Mouse (Mus musculus): ENCODE data around the gene Bad.

Bad gene

DNA sequence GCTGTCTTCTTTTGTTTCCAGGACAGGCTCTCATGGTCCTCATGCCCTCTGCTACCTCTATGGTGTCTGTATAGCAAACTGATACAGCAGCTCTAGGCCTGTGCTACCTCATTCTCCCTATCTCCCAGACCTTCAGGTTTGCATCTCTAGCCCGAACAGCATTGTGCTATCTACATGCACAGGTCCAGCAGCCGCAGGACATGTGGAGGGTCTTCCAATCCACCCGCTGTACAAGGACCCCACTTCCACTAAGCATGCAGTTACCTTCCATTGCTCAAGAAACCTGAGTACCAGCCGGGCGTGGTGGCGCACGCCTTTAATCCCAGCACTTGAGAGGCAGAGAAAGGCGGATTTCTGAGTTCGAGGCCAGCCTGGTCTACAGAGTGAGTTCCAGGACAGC lies 27.1 kb upstream of the Bad start:
- in situ Hi-C loops (cut with MboI), result no loop called here

DNA sequence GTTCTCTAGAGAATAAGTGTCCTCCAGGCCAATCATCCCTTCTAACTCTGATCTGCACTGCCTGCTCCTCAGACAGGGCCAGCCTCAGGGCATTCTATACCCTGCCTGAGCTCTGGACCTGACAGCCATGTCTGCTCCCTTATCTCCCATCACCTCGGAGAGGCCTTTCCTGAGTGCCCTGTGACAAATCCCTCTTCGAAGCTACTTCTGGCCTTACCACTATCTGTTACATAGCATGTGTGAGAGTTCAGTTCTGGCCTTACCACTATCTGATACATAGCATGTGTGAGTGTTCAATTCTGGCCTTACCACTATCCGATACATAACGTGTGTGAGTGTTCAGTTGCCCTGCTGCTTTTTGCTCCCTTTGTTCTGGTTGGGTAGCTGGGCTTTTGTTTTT lies 26.4 kb upstream of the Bad start:
- in situ Hi-C loops (cut with MboI), result no loop called here

DNA sequence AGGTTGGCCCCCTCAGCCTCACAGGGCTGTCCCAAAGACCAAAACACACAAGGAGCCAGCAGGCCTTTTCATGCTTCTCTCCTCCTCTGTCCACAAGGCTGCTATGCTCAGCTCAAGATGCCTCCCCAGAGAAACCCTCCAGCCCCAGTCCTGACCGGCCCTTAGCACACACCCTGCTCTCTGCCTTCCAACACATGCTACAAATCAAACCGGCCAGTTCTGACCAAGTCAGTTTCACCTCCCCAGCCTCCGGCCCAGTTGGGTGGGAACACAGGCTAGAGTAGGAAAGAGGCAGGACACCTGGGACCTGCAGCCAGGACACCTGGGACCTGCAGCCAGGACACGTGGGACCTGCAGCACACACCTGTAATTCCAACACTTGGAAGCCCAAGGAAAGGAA lies 25.2 kb upstream of the Bad start:
- in situ Hi-C loops (cut with MboI), result no loop called here

DNA sequence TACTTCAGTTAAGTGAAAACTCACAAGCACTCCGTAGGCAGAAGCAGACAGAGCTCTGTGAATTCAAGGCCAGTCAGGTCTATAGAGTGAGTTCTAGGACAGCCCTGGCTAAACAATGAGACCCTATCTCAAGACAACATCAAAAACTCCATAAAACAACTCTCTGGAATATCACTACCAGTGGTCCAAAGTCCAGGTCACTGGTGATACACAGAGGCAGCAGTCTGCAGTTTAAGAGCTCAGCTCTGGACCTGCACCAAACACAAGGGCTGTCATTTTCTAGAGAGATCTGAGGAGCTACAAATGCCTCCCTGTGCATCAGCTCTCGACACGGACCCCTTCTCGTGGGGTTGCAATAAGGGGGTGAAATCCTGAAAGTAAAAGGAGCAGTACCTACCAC lies 23.3 kb upstream of the Bad start:
- in situ Hi-C loops (cut with MboI), result no loop called here

DNA sequence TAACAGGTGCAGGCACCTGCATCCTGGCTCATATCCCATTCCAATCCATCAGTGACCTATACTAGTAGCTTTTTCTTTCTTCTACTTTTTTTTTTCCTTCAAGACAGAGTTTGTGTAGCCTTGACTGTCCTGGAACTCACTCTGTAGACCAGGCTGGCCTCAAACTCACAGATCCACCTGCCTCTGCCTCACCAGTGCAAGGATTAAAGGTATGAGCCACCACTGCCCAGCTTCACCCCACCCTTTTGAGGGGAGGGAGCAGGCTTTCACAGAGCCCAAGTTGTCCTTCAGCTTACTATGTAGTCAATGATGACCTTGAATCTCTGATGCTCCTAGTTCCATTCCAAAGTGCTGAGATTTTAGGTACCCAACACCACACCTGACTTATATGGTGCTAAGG lies 22.2 kb upstream of the Bad start:
- in situ Hi-C loops (cut with MboI), result no loop called here

DNA sequence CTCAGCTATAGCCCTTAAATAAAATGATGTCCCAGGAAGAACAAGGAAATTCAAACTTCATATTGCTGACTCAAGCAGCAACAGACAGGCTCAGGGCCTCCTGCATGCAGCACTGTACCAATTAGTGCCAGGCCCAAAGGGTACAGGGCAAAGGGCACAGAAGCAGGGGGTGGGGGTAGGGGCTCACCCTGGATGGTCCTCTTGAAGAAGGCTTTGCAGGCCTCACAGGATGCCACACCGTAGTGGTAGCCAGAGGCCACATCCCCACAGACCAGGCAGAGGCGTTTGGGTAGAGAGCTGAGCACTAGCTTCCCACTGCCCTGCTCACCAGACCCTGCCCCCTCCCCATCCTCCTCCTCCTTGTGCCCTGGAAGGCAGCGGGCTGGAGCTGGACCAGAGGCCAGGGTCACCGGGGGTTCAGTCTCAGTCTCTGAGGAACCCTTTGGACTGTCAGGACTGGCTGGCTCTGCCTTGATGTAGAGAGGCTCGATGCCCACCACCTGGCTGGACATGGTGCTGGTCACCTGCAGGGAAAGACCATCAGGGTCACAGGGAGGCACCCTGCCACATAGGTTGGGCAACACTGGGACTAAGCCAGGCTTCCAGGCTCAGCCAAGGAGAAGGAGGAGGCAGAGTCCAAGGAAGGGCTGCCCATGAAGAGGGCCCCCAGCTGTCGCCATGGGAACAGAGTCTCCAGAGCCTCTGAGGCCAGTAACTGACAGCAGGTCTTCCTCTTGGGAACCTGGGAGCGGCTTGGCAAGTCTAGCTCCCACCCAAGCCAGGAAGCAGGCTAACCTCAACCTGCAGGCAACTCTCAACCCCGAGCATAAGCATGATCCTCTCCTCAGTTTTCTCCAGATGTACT lies 21.6 kb upstream of the Bad start:
- in situ Hi-C loops (cut with MboI), result no loop called here

DNA sequence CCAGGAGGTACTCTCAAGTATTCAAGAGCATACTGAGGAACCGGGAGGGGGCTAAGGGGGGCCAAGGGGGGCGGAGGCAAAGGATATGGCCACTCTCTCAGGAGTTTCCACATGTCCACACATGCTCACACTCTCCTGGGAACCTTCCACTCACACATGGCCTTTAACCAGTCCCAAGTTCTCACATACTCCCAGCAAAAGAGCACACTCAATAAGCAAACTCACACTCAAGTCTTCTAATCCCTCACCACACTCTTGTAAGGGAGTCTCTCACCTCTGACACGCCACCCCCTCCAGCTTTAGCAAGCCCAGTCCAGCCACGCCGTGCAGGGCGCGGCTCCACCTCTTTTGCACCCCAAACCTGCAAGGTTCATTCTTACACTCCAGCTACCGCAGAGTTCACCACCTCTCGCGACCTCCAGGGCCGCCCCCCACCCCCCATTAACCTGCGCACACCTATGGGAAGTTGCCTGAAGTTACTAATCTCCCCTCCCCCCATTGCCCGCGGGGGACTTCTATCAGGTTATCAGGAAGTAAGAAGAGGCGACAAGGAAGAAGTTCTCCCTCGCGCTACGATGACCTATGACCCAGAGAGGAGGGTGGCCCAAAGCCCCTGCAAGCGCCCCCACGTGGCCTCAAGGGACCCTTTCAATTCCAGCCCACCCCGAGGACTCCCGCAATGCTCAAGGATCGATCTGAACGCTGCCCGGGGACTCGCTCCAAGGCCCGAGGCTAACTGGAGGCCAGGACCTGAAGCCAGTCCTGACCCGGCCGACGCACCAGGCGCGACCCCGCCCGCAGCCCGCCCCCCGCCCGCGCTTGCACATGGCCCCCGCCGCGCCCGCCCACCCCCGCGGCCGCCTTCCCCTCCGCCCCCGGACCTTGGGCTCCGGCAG lies 20.7 kb upstream of the Bad start:
- in situ Hi-C loops (cut with MboI), result no loop called here

DNA sequence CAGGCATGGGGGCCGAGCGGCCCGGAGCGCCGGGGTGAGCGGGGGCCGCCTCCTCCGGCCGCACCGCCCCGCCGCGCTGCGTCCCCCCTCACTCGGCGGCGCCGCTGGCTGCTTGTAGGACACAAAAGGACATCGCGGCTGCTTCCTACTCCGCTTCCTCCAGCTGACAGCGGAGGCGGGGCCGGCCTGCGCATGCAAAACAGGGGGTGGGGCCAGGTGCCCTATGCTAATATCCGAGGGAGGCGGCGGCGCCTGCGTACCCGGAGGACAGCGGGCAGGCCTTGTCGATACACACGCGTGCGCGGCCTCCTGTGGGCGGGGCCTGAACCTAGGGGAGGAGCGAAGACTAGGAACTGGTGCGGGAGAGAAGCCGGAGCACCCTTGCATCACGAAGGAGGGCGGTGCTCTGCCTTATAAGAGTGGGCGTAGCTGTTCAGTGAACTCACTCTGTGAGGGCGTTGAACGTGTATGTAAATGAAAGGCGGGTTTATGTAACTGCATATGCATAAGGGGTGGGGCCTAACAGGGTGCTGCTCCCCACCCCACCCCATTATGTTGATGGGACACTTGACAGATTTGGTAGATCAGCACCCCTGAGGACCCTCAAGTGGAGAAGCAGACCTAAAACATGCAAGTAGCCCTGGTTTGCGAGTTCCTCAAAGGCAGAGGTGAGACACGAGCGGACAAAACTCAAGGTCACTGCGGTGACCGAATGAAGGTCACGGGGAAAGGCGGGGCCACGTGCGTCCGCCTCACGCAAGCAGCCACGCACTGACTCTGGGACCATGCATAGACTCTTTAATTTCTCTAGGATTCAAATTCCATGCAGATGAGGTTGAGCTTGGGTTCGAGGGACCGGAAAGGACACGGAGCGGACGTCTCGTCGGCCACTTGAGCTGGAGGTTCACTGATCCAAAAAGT lies 19.8 kb upstream of the Bad start, which contains the start of gene Esrra:
Gene Esrra (minus strand): TSS at position 167 of the 921 bp plus-strand sequence.
- in situ Hi-C loops (cut with MboI), result no loop called here

DNA sequence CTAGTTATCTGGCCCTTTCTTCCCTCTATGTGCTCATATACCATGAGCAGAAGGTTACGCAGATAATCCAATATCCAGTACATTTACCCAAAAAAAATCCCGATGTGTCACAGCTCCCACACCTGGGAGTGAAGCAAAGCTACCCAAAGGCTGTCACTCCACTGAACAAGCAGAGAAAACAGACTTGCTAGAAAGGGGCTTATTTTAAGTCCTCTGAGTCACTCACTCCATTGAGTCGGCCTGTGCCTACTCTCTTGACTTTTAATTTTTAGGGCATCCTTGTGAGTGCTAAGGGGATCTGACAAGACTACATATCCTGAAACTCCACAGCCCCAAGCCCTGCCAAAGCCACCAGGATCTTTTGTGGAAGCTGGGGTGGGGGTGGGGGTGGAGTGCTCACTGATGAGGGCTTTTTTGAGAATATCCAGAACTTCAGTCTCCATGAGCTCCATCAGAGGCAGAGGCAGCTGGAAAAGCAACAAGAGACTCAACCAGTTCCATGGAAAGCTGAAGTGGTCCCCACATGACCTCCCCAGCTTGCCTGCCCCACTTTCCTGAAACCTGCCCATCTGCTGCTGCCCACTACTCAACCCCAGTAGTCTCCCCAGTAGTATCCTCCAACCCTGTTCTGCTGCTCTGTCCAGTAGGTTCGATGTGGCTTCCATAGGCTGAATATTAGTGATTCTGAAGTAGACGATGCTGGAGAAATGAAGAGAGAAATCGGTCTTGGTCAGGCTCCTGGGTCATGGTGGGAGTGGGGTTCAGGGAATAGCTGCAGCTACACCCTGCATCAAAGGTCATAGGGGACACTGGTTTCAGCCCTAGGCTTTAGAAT lies 18.5 kb upstream of the Bad start:
- in situ Hi-C loops (cut with MboI), result no loop called here

DNA sequence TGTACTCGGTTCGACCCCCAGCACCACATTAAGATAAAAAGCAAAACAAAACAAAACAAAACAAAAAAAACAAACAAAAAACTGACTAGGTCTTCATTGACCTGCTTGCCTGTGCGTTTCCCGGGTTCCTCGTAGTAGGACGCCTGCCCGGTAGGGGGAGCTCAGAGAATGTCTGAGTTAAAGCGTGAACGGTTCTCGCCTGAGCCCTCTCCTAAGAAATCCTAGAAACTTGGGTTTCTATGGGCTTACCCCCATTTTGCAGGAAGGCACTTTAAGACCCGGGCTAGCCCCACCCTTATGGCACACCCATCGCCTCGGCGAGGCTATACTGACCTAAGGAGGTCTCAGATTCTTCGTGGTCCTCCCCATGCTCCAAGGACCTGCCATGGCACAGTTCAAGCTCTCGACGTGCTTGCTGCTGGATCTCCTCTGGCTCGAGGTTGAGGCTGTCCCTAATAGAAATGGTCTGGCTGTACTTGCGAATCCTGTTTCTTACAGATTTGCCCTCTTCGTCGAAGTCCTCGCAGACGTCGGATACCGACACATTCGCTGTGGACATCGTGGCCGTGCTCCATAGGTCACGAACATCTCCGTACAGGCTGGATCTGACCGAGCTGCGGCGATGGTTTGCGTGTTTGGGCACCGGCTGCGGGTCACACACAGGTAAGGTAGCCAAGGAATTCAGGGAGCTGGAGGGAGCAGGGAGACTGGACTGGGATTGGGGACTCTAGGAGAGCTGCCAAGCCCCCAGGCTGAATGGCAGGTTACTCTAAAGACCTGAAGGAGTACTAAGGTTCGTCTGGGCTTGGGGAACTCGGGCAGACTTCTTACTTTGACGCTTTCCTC lies 17.0 kb upstream of the Bad start:
- in situ Hi-C loops (cut with MboI), result no loop called here

DNA sequence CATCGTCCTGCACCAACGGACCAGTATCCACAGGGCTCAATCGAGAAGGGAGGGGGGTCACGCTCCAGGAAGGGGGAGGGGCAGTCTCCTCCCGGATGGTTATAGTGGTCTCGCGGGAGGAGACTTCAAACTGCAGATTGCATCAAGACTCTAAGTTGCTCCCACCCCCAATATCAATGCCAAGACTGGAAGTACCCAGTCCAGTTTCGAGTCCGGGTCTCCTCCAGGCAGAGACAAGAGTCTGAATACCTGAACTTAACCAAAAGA lies 16.4 kb upstream of the Bad start, which contains the start of gene Catsperz:
Gene Catsperz (minus strand): TSS at position 74 of the 267 bp plus-strand sequence.
- in situ Hi-C loops (cut with MboI), result no loop called here

DNA sequence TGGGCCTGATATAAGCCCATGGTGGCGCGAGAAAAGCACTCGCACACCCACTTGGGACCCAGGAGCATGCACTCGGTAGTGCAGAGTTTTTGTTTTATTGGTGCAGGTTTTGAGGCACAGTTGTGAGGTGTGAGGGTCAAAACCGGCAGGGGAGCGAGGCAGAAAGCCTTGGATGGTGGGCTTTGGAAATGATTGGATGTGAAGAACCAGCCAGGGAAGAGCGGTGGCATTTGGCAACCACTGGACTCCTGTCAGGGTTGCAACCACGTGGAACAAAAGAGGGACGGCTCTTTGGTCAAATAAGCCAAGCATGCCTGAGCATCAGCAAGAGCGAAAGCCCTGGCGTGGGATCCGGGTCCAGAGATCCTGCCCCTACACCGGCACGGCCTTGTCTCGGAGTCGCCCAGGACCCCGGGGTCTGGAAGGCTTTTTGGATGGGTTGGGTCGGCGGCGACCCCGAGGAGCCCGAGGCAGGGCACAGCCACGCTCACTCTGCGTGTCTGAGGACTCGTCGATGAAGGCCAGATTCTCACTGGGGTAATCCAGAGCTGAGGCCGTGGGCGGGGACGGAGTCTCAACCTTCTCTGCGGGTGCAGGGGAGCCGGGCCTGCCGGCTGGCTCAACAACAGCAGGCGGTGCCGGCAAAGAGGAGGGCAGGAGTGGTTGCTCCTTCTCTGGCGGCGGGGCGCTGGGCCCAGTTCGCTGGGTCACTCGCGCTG lies 15.9 kb upstream of the Bad start:
- in situ Hi-C loops (cut with MboI), result no loop called here

DNA sequence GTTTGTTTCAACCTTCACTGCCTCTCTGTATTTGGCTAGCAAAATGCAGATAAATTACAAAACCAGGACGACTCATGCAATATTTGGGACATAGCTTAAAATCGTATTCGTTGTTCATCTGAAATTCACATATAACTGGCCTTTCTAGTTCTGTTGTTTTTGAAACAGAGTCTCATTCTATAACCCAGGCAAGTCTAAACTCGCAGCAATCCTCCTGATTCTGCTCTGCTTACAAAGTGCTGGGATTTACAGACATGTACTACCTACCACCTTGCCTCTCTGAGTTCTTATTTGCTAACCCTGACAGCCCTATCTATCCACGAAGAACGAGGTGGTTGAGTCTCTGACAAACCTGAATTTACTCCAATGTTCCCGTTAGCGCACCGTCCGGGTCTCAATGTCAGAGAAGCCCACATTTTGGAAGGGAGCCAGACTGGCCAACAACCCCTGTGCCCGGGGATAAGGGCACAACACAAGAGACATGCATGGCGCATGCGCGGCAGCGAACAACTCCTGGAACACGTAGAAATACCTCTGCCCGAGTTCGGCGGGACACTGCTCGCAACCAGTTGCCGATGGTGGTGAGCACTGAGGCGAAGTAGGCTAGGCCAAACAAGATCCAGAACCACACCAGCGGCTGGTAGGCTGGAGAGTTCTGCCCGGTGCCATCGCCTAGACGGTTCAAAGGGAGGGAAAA lies 15.0 kb upstream of the Bad start:
- in situ Hi-C loops (cut with MboI), result no loop called here

DNA sequence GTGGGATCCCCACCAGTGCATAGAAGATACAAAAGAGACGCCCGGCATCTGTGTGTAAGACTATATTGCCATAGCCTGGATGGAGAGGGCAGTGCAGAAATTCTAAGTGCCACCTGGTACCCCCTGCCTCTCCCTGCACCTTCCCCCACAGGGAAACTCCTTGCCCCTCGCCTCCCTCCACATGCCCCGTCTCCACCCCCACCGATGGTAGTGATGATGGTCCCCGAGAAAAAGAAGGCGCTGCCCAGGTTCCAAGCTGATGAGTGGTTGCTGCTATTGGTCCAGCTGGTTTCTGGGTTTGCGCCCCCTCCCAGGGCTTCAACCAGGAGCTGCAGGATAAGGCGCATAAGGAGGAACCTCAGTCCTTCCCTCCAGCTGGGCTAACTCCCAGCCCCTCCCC lies 13.6 kb upstream of the Bad start:
- in situ Hi-C loops (cut with MboI), result no loop called here

DNA sequence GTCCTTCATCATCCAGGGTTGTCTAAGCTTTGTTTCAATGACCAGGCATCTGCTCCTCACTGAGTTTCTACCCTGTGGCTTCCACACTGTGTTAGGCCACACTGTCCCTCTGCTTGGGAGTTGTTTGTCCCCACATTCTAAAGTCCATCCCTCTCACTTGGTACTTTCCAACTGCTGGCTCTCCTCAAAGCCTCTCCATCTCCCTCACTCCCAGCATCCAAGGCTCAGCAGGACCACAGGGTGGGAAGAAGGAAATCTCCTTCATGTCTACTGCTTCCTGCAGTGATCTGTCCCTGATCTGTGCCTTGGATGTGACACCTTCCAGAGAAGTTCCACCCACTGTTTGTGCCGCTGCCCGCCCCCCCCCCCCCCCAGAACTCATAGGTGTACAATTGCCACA lies 10.7 kb upstream of the Bad start:
- in situ Hi-C loops (cut with MboI), result no loop called here

DNA sequence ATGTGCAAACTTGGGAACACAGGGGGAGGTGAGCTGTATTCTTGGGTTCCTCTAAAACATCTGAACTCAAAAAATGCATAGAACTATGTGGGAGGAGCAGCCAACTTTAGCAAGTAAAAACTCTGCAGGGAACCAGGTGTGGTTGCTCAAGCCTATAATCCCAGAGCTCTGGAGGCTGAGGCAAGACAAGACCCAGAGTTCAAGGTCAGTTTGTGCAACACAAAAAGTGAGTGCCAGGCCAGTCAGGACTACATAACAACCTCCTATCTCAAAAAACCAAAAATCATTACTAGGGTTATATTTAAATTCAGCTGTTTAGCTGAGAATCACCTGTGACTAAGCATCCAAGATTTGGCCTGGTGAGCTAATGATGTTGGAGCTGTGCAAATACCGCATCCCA lies 9.6 kb upstream of the Bad start:
- in situ Hi-C loops (cut with MboI), result no loop called here

DNA sequence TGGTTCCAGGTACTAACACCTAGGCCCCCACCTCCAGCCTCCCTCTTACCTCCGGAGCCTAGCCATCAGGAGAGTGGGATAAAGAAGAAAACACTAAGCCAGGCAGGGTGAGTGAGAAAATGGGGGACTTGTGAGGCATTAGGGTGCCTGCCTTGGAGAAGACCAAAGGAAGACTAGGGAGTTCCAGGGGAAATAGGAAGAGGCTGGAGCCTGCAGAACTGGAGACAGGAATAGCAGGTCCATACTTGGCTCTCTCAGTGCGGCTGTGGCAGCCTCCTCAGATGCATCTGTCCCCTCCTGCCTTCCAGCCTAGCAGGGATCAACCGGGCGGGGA lies 8.6 kb upstream of the Bad start:
- in situ Hi-C loops (cut with MboI), result no loop called here

DNA sequence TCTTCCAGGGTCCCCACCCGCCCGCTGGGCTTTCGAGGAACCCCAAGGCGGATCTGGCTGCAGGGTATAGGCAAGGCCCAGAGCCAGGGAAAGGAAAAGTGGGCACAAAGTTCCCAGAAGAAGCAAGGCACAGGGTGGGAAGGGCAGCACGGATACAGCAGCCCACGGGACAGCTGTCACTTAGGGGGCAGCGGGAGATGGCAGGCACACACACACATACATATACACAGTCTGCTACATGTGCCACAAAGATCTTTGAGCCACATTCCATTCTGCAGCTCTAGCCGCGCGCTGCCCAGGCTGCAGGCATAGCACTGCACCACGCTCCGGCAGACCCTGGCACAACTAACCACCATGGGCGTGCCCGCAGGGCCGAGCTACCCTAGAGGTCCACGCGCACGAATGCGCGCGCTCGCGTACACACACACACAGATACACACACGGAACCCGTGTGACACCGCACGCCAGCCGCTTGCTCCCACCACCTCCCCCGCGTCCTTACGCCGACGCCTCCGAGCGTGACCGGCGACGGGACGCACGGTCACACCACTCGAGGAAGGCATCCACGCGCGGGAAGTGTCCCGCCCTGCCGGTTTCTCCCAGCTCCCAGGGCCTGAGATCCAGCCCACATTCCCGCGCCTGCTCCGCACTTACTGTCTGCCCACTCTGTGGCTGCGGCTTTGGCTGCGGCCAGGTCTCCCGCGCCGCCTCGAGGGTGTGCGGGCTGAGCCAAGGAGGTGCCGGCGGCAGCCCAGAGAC lies 8.0 kb upstream of the Bad start:
- in situ Hi-C loops (cut with MboI), result no loop called here

All from mature B cell (primary cell).